Mouse (Mus musculus): ENCODE measurements around the gene 1810043G02Rik. TPM values are rescaled to one million over a fixed set of nuclear protein-coding genes. Genes with fewer than 3 reads are reported as not detected.

1810043G02Rik gene
- total and polyA plus RNA-seq, 3 experiments, result 9.3 to 15.6 TPM; not detected in 1

DNA sequence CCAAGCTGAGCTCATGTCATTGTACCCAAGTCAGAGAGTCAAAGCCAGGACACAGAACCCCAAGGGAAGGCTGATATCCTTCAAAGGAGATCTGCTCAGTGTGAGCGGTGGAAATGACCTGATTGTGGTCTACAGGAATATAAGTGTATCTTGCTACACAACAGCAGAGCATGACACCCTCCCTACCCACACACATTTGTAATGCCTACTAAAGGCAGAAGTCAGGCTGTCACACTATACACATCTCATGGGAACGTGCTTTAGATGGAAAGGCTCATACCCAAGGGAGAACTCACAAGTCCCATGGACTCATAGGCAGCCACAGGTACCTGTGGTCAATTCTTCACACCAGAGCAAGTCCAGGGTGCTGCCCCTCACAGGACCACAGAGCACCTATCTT is 24.0 kb downstream of the 1810043G02Rik start:
- Histone ChIP-seq H3K27me3 (ENCODE audit: control insufficient read depth in 1 of 2, insufficient read depth in 2 of 2, low read length in 2 of 2) (no peaks in the 10 kb centered on the region), H3K9ac (ENCODE audit: control insufficient read depth, low read depth, low read length, poor library complexity, severe bottlenecking) (no peak overlapping the region), H3K4me1 (ENCODE audit: control insufficient read depth in 1 of 2, insufficient read depth in 2 of 2, low read length in 2 of 2) (no peaks in the 10 kb centered on the region), H3K4me3 (ENCODE audit: control insufficient read depth in 1 of 2, insufficient read depth in 1 of 2, low read depth in 2 of 2, low read length in 2 of 2) (no peak overlapping the region), H3K27ac (ENCODE audit: control insufficient read depth, low read depth, low read length) (no peak overlapping the region), H3K9me3 (replicated peaks; ENCODE audit: insufficient read depth, low read length) (no peaks in the 10 kb centered on the region), H3K79me2 (ENCODE audit: control insufficient read depth, insufficient read depth, low read length, poor library complexity) (peaks cover 3% of the 10 kb centered on the region; the same call in 1 of the 2 replicates), H3K36me3 (ENCODE audit: control insufficient read depth in 1 of 2, insufficient read depth in 2 of 2, low read length in 2 of 2) (peaks cover 0 to 3% of the 10 kb centered on the region in 2 experiments; a peak in 2 of 4 replicates)
- DNase-seq (ENCODE audit: low read depth, low spot score), result no peak
- no peak for TF ChIP-seq ZNF384 (IDR thresholded peaks at IDR 0.05; ENCODE audit: low read depth, low read length)

DNA sequence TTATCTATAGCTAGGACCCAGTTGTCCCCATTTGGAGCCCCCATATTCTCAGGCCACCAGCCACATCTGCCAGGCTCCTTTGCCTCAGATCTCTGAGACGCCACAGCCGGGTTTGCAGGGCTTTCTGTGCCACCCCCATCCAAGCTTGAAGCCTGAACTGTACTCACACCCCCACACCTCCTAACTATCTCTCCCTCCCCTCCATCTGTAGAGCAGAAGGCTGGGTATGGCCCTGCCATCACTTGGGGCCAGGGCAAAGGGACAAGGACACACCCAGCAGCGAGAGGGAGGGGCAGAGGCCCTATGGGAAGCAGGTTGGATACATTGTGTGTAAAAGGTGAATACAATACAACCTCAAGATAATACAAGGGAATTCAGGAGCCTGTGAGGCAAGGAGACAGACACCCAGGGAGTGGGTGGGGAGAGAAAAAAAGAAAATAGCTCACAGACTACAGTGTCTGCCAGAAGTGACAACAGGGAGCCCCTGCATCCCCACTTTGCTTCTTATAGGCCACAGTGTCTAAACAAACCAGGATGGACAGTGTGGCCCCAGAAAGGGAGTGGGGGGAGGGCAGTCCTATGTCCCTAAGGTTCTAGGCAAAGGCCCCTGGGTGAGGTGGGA is 26.3 kb downstream of the 1810043G02Rik start:
- peaks cover 0 to 3% of the 10 kb centered on the region in 2 experiments; a peak in 3 of 4 replicates for H3K36me3 ChIP-seq (ENCODE audit: control insufficient read depth in 1 of 2, insufficient read depth in 2 of 2, low read length in 2 of 2)
- no peaks in the 10 kb centered on the region for H3K9me3 ChIP-seq (replicated peaks; ENCODE audit: insufficient read depth, low read length)
- DNase-seq (ENCODE audit: low read depth, low spot score), result no peak
- peaks cover 19% of the 10 kb centered on the region for H3K79me2 ChIP-seq (ENCODE audit: control insufficient read depth, insufficient read depth, low read length, poor library complexity)
- no peaks in the 10 kb centered on the region for H3K27me3 ChIP-seq (ENCODE audit: control insufficient read depth in 1 of 2, insufficient read depth in 2 of 2, low read length in 2 of 2)
- H3K9ac ChIP-seq (ENCODE audit: control insufficient read depth, low read depth, low read length, poor library complexity, severe bottlenecking), result no peak overlapping the region
- H3K4me1 ChIP-seq (ENCODE audit: control insufficient read depth in 1 of 2, insufficient read depth in 2 of 2, low read length in 2 of 2), result peaks cover 2 to 11% of the 10 kb centered on the region in 2 experiments; a peak in 3 of 4 replicates
- no peak overlapping the region for H3K4me3 ChIP-seq (ENCODE audit: control insufficient read depth in 1 of 2, insufficient read depth in 1 of 2, low read depth in 2 of 2, low read length in 2 of 2)
- no peak for TF ChIP-seq RCOR1 (IDR thresholded peaks at IDR 0.05; ENCODE audit: low read depth, low read length)
- no peak for TF ChIP-seq ELF1 (IDR thresholded peaks at IDR 0.05; ENCODE audit: low read depth, low read length)
- no peak for TF ChIP-seq EP300 (IDR thresholded peaks at IDR 0.05; ENCODE audit: low read depth in 1 of 2, low read length in 2 of 2)
- no peak for TF ChIP-seq MEF2A (IDR thresholded peaks at IDR 0.05; ENCODE audit: extremely low read depth, insufficient replicate concordance, low read depth, low read length, poor library complexity, severe bottlenecking)
- TF ChIP-seq BHLHE40 (IDR thresholded peaks at IDR 0.05; ENCODE audit: borderline replicate concordance, low read depth, low read length), result no peak
- no peak for TF ChIP-seq UBTF (IDR thresholded peaks at IDR 0.05; ENCODE audit: borderline replicate concordance, insufficient read depth, low read depth, low read length)
- no peak for TF ChIP-seq USF1 (IDR thresholded peaks at IDR 0.05; ENCODE audit: low read depth, low read length)
- TF ChIP-seq POLR2A (IDR thresholded peaks at IDR 0.05; ENCODE audit: control insufficient read depth in 1 of 2, insufficient read depth in 1 of 2, low read depth in 1 of 2, low read length in 2 of 2, poor library complexity in 1 of 2), result no peak
- TF ChIP-seq E2F4 (IDR thresholded peaks at IDR 0.05; ENCODE audit: borderline replicate concordance, low read depth, low read length), result no peak
- no peak for TF ChIP-seq NRF1 (IDR thresholded peaks at IDR 0.05; ENCODE audit: insufficient read depth, low read depth, low read length, poor library complexity, severe bottlenecking)
- no peak for TF ChIP-seq GATA1 (IDR thresholded peaks at IDR 0.05; ENCODE audit: low read depth, low read length)
- TF ChIP-seq JUND (IDR thresholded peaks at IDR 0.05; ENCODE audit: low read depth, low read length), result no peak
- TF ChIP-seq GABPA (IDR thresholded peaks at IDR 0.05; ENCODE audit: low read depth, low read length), result no peak
- TF ChIP-seq MYC (IDR thresholded peaks at IDR 0.05; ENCODE audit: low read depth, low read length), result no peak
- no peak overlapping the region for H3K27ac ChIP-seq (ENCODE audit: control insufficient read depth, low read depth, low read length)
